Mouse (Mus musculus) brain, embryonic 14.5 days (tissue): ENCODE measurements at regions not wholly inside any gene's neighbourhood (a gene's known extent, or its start where the extent isn't known, plus 50 kb on each side); places are given as distances from the start of the nearest gene placed in this dataset.

Source experiments
- CTCF ChIP-seq: fragments of 200-500 bp; IDR thresholded peaks from 2 replicates; pipeline ENCODE4 v1.5.1; 2012; ENCODE audit warnings: inconsistent platforms, mild to moderate bottlenecking, moderate library complexity, borderline replicate concordance; ENCODE audit not compliant: insufficient read depth, insufficient read length; ENCODE audit errors: extremely low read depth
- POLR2A ChIP-seq: fragments of 200-500 bp; IDR thresholded peaks from 2 replicates; pipeline ENCODE4 v1.6.1; 2012; ENCODE audit warnings: mild to moderate bottlenecking, inconsistent platforms, borderline replicate concordance; ENCODE audit not compliant: poor library complexity, insufficient read depth, insufficient read length, severe bottlenecking; ENCODE audit errors: extremely low read depth

GRCm38 (mm10) chr10:38383161-38383560 is 438.4 kb downstream of the Rfpl4b start:
- no peak for TF ChIP-seq CTCF
- TF ChIP-seq POLR2A = no peak
